13 mouse cellular contexts compared by ENCODE assay signal in genomic region chr13:15467409-15467808, GRCm38 (mm10). TPM values are rescaled to one million over a fixed set of nuclear protein-coding genes. Genes with fewer than 3 reads are reported as not detected.
A peak's percentile ranks its signal among the peaks of the same experiment; 100 is the strongest.
DNase-seq lines count a peak whose midpoint lies in the region; ATAC-seq and TF ChIP-seq lines count a peak whose summit lies in the region.
"Had no signal": no experiment of that assay in that cellular context is flagged by ENCODE, and none has a peak within 500 bp of the region (broad histone marks: within the 10 kb centered on the region; RNA-seq: fewer than 3 reads in every experiment).

No protein-coding gene starts in this region.

- H3K4me3 ChIP-seq in intestine, embryonic 14.5 days (ENCODE audit: low read depth, low read length), result peak overlapping the region; percentile 78; the same call in 1 of the 2 replicates
- H3K4me3 ChIP-seq in intestine, postnatal 0 days (ENCODE audit: low read depth, low read length), result no peak overlapping the region
- H3K4me3 ChIP-seq in embryonic facial prominence, embryonic 11.5 days (ENCODE audit: low read depth, low read length), result no peak overlapping the region
- 0 out of 2 replicates have a peak overlapping the region, but pooled peaks have one; percentile 1 for H3K4me3 ChIP-seq in hindbrain, embryonic 14.5 days (replicated peaks; ENCODE audit: low read length)
- H3K4me3 ChIP-seq in midbrain, embryonic 15.5 days, result no peak overlapping the region
- H3K4me3 ChIP-seq: gastrocnemius, adult 2 months; left cerebral cortex, adult 2 months; lung, embryonic 15.5 days had no signal

- no peak overlapping the region for H3K9ac ChIP-seq in intestine, embryonic 14.5 days (ENCODE audit: low read length)
- no peak overlapping the region for H3K9ac ChIP-seq in intestine, postnatal 0 days (ENCODE audit: low read depth, low read length)
- H3K9ac ChIP-seq in embryonic facial prominence, embryonic 11.5 days (replicated peaks; ENCODE audit: low read length), result no peak overlapping the region
- no peak overlapping the region for H3K9ac ChIP-seq in hindbrain, embryonic 14.5 days
- H3K9ac ChIP-seq in midbrain, embryonic 15.5 days, result no peak overlapping the region
- H3K9ac ChIP-seq: lung, embryonic 15.5 days had no signal

- no peak for ATAC-seq in intestine, embryonic 14.5 days (replicated peaks; ENCODE audit: low FRiP score, low TSS enrichment, low read depth)
- no peak for ATAC-seq in intestine, postnatal 0 days
- ATAC-seq in embryonic facial prominence, embryonic 11.5 days (replicated peaks; ENCODE audit: insufficient number of reproducible peaks, low FRiP score, low TSS enrichment, low read depth), result no peak
- ATAC-seq in hindbrain, embryonic 14.5 days (ENCODE audit: low FRiP score), result no peak
- ATAC-seq in midbrain, embryonic 15.5 days (replicated peaks), result no peak

- DNase-seq in intestine, embryonic 14.5 days (ENCODE audit: low spot score), result no peak
- no peak for DNase-seq in embryonic facial prominence, embryonic 11.5 days (ENCODE audit: low spot score)
- no peak for DNase-seq in hindbrain, embryonic 14.5 days (ENCODE audit: low spot score)
- DNase-seq in thymus, postnatal 10 days (ENCODE audit: low spot score in 2 of 2), result no peak
- DNase-seq in right cerebral cortex, postnatal 4 days, result no peak
- no peak for DNase-seq in thymus, postnatal 36 days
- DNase-seq: gastrocnemius, adult 2 months; heart, postnatal 10 days had no signal

- no peaks in the 10 kb centered on the region for H3K36me3 ChIP-seq in intestine, embryonic 14.5 days (ENCODE audit: control insufficient read depth, insufficient read depth, low read length)
- H3K36me3 ChIP-seq in intestine, postnatal 0 days (ENCODE audit: control insufficient read depth, insufficient read depth), result no peaks in the 10 kb centered on the region
- H3K36me3 ChIP-seq in embryonic facial prominence, embryonic 11.5 days (replicated peaks; ENCODE audit: control insufficient read depth, insufficient read depth, low read depth, low read length), result no peaks in the 10 kb centered on the region
- no peaks in the 10 kb centered on the region for H3K36me3 ChIP-seq in hindbrain, embryonic 14.5 days (replicated peaks; ENCODE audit: control insufficient read depth, insufficient read depth)
- H3K36me3 ChIP-seq in midbrain, embryonic 15.5 days (replicated peaks), result no peaks in the 10 kb centered on the region
- H3K36me3 ChIP-seq: lung, embryonic 15.5 days had no signal

- no peaks in the 10 kb centered on the region for H3K27me3 ChIP-seq in intestine, embryonic 14.5 days (replicated peaks; ENCODE audit: control insufficient read depth, insufficient read depth, low read length)
- H3K27me3 ChIP-seq in intestine, postnatal 0 days (replicated peaks; ENCODE audit: control insufficient read depth, insufficient read depth, low read length), result peaks cover 24% of the 10 kb centered on the region
- H3K27me3 ChIP-seq in embryonic facial prominence, embryonic 11.5 days (ENCODE audit: control insufficient read depth, insufficient read depth, low read length), result no peaks in the 10 kb centered on the region
- H3K27me3 ChIP-seq in hindbrain, embryonic 14.5 days (ENCODE audit: control insufficient read depth, insufficient read depth, low read length), result peaks cover 25% of the 10 kb centered on the region
- 0 out of 2 replicates have a peak, but pooled peaks cover 7% of the 10 kb centered on the region for H3K27me3 ChIP-seq in midbrain, embryonic 15.5 days (replicated peaks)
- H3K27me3 ChIP-seq: lung, embryonic 15.5 days had no signal

- H3K9me3 ChIP-seq in intestine, embryonic 14.5 days (ENCODE audit: control insufficient read depth, low read length), result no peaks in the 10 kb centered on the region
- no peaks in the 10 kb centered on the region for H3K9me3 ChIP-seq in intestine, postnatal 0 days (ENCODE audit: control insufficient read depth)
- no peaks in the 10 kb centered on the region for H3K9me3 ChIP-seq in embryonic facial prominence, embryonic 11.5 days (replicated peaks; ENCODE audit: control insufficient read depth, low read length)
- no peaks in the 10 kb centered on the region for H3K9me3 ChIP-seq in hindbrain, embryonic 14.5 days (ENCODE audit: control insufficient read depth, low read length)
- no peaks in the 10 kb centered on the region for H3K9me3 ChIP-seq in midbrain, embryonic 15.5 days
- H3K9me3 ChIP-seq: lung, embryonic 15.5 days had no signal

- no peak overlapping the region for H3K27ac ChIP-seq in intestine, embryonic 14.5 days (ENCODE audit: low read depth)
- H3K27ac ChIP-seq in intestine, postnatal 0 days (ENCODE audit: low read depth, low read length), result no peak overlapping the region
- no peak overlapping the region for H3K27ac ChIP-seq in embryonic facial prominence, embryonic 11.5 days (replicated peaks; ENCODE audit: low read depth, low read length)
- H3K27ac ChIP-seq in hindbrain, embryonic 14.5 days, result no peak overlapping the region
- no peak overlapping the region for H3K27ac ChIP-seq in midbrain, embryonic 15.5 days
- H3K27ac ChIP-seq: gastrocnemius, adult 2 months; kidney, postnatal 0 days; left cerebral cortex, adult 2 months; lung, embryonic 15.5 days had no signal

- 30% methylated on average over 3 of the region's 3 CpGs for WGBS in intestine, embryonic 14.5 days
- WGBS in intestine, postnatal 0 days, result 54% methylated on average over 3 of the region's 3 CpGs
- 16% methylated on average over 3 of the region's 3 CpGs for WGBS in embryonic facial prominence, embryonic 11.5 days
- 32% methylated on average over 3 of the region's 3 CpGs for WGBS in hindbrain, embryonic 14.5 days
- 15% methylated on average over 3 of the region's 3 CpGs for WGBS in midbrain, embryonic 15.5 days

- H3K4me2 ChIP-seq in intestine, embryonic 14.5 days (ENCODE audit: low read length), result peak overlapping the region; percentile 65
- no peak overlapping the region for H3K4me2 ChIP-seq in intestine, postnatal 0 days (replicated peaks; ENCODE audit: low read depth)
- H3K4me2 ChIP-seq in embryonic facial prominence, embryonic 11.5 days (ENCODE audit: low read depth, low read length), result peak overlapping the region; percentile 17; the same call in 1 of the 2 replicates
- H3K4me2 ChIP-seq in hindbrain, embryonic 14.5 days (replicated peaks), result peak overlapping the region; percentile 98
- H3K4me2 ChIP-seq in midbrain, embryonic 15.5 days, result peak overlapping the region; percentile 90

- H3K4me1 ChIP-seq in intestine, embryonic 14.5 days (replicated peaks; ENCODE audit: control insufficient read depth, insufficient read depth, low read length), result peaks cover 31% of the 10 kb centered on the region
- no peaks in the 10 kb centered on the region for H3K4me1 ChIP-seq in intestine, postnatal 0 days (replicated peaks; ENCODE audit: control insufficient read depth, insufficient read depth, low read length)
- no peaks in the 10 kb centered on the region for H3K4me1 ChIP-seq in embryonic facial prominence, embryonic 11.5 days (ENCODE audit: control insufficient read depth, insufficient read depth, low read length)
- H3K4me1 ChIP-seq in hindbrain, embryonic 14.5 days (replicated peaks; ENCODE audit: control insufficient read depth, insufficient read depth, low read length), result 0 out of 2 replicates have a peak, but pooled peaks cover 4% of the 10 kb centered on the region
- H3K4me1 ChIP-seq in midbrain, embryonic 15.5 days, result peaks cover 41% of the 10 kb centered on the region

- no peak for TF ChIP-seq CTCF in intestine, postnatal 0 days (IDR thresholded peaks at IDR 0.05; ENCODE audit: low read depth)

RNA-seq across cellular contexts. Expression of gene Gli3, which starts 4.4 kb away (rescaled TPM):
- polyA plus RNA-seq in intestine, embryonic 14.5 days (2014; fragmentation: Nextera tagmentation; extraction: Ambion mirVana), result 25.5 and 26.1 TPM in 2 replicates
- 4.4 and 5.0 TPM in 2 replicates for polyA plus RNA-seq in intestine, postnatal 0 days (2015; fragmentation: Nextera tagmentation; extraction: Ambion mirVana)
- 31.9 and 32.6 TPM in 2 replicates for polyA plus RNA-seq in embryonic facial prominence, embryonic 11.5 days (2014; fragmentation: Nextera tagmentation; extraction: Ambion mirVana)
- 4.2 and 5.7 TPM in 2 replicates for polyA plus RNA-seq in hindbrain, embryonic 14.5 days (2014; fragmentation: Nextera tagmentation; extraction: Ambion mirVana)
- polyA plus RNA-seq in midbrain, embryonic 15.5 days (2015; fragmentation: Nextera tagmentation; extraction: Ambion mirVana), result 7.7 and 8.4 TPM in 2 replicates

Comparison
In these comparisons a context has a peak if more than half of its experiments do, and no peak if none do; other contexts are left out.
1. H3K4me3 ChIP-seq: peak in intestine, embryonic 14.5 days (single experiment) and hindbrain, embryonic 14.5 days (single experiment); none in intestine, postnatal 0 days (single experiment), embryonic facial prominence, embryonic 11.5 days (single experiment) and midbrain, embryonic 15.5 days (single experiment).